Mouse (Mus musculus) testis, adult 2 months (tissue): ENCODE measurements around the gene Xylt2.

Experiments used
- CTCF ChIP-seq: fragments of 200-500 bp; IDR thresholded peaks from 2 replicates; pipeline ENCODE4 v1.5.1; 2012; ENCODE audit warnings: low read depth, mild to moderate bottlenecking, inconsistent platforms, low read length, moderate library complexity; ENCODE audit not compliant: control insufficient read depth, insufficient read depth, insufficient replicate concordance
- POLR2A ChIP-seq: fragments of 200-500 bp; IDR thresholded peaks from 2 replicates; pipeline ENCODE4 v1.6.1; 2012; ENCODE audit warnings: low read depth, mild to moderate bottlenecking, inconsistent platforms, low read length, moderate library complexity; ENCODE audit not compliant: control insufficient read depth

- no peak for TF ChIP-seq CTCF
- no peak for TF ChIP-seq POLR2A
Measured at GRCm38 (mm10) chr11:94676308-94676707, 1.0 kb downstream of the Xylt2 start.
